Mouse (Mus musculus): Measurements from ENCODE around the gene Rag1. TPM values are rescaled to one million over a fixed set of nuclear protein-coding genes. Genes with fewer than 3 reads are reported as not detected.
A peak's percentile ranks its signal among the peaks of the same experiment; 100 is the strongest.

The Rag1 gene
- polyA plus RNA-seq, 1 experiment = 0.06 TPM

- H3K4me3 ChIP-seq (ENCODE audit: insufficient read depth, low read length) = no peak overlapping the region
- H3K27ac ChIP-seq (ENCODE audit: insufficient read depth, low read length) = no peak overlapping the region
- peaks cover 1% of the 10 kb centered on the region for H3K4me1 ChIP-seq (ENCODE audit: control insufficient read depth, insufficient read depth, low read length)
- TF ChIP-seq CTCF (IDR thresholded peaks at IDR 0.05; ENCODE audit: extremely low read depth, insufficient read depth, low read length) (no peak), POLR2A (IDR thresholded peaks at IDR 0.05; ENCODE audit: extremely low read depth, insufficient read depth, low read length) (no peak)
Measured at GRCm38 (mm10) chr2:101620899-101621298, 28.4 kb downstream of the Rag1 start.

DNA sequence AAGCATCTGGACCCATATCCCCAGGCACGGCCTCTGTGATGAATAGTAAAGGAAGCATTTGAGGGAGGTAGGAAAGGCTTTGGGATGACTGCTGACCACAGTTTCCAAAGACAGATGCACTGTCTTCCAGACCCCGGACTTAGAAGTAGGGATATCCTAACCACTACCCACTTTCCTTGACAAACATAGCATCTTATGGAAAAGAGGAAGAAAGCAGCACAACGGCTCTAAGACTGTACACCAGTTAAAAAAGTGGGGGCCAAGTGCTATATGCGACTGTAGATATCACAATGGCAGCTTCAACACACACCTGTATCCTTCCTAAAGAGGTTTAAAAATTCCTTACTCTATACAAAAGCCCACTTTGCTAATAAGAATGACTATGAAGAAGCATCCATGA lies 30.9 kb downstream of the Rag1 start:
- Histone ChIP-seq H3K27ac (ENCODE audit: insufficient read depth, low read length) (no peak overlapping the region), H3K4me3 (ENCODE audit: insufficient read depth, low read length) (no peak overlapping the region), H3K4me1 (ENCODE audit: control insufficient read depth, insufficient read depth, low read length) (peaks cover 1% of the 10 kb centered on the region)
- TF ChIP-seq CTCF (IDR thresholded peaks at IDR 0.05; ENCODE audit: extremely low read depth, insufficient read depth, low read length) = no peak
- no peak for TF ChIP-seq POLR2A (IDR thresholded peaks at IDR 0.05; ENCODE audit: extremely low read depth, insufficient read depth, low read length)

GRCm38 (mm10) chr2:101615464-101616305 lies 33.6 kb downstream of the Rag1 start:
- H3K27ac ChIP-seq (ENCODE audit: insufficient read depth, low read length) = no peak overlapping the region
- H3K4me3 ChIP-seq (ENCODE audit: insufficient read depth, low read length) = no peak overlapping the region
- no peaks in the 10 kb centered on the region for H3K4me1 ChIP-seq (ENCODE audit: control insufficient read depth, insufficient read depth, low read length)
- TF ChIP-seq POLR2A (IDR thresholded peaks at IDR 0.05; ENCODE audit: extremely low read depth, insufficient read depth, low read length) (no peak), CTCF (IDR thresholded peaks at IDR 0.05; ENCODE audit: extremely low read depth, insufficient read depth, low read length) (no peak)

DNA sequence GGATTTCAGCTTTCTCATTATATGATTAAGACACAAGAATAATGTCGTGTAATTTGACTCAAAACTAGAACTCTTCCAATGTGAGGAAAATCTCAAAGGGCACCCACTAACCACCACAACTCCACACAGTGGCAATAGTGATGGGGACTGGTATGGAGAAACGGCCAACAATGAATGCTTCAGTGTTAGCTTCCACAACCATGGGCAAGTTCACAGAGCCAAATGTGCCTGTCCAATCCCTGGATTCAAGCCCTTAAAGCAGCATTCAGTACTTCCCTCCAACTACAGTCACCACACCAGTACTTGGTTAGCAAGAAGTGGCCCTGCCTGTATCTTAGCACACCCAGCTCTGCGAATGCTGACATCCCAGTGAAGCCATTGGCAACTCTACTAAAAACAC lies 38.4 kb downstream of the Rag1 start:
- Histone ChIP-seq H3K4me3 (ENCODE audit: insufficient read depth, low read length) (no peak overlapping the region), H3K4me1 (ENCODE audit: control insufficient read depth, insufficient read depth, low read length) (no peaks in the 10 kb centered on the region), H3K27ac (ENCODE audit: insufficient read depth, low read length) (no peak overlapping the region)

DNA sequence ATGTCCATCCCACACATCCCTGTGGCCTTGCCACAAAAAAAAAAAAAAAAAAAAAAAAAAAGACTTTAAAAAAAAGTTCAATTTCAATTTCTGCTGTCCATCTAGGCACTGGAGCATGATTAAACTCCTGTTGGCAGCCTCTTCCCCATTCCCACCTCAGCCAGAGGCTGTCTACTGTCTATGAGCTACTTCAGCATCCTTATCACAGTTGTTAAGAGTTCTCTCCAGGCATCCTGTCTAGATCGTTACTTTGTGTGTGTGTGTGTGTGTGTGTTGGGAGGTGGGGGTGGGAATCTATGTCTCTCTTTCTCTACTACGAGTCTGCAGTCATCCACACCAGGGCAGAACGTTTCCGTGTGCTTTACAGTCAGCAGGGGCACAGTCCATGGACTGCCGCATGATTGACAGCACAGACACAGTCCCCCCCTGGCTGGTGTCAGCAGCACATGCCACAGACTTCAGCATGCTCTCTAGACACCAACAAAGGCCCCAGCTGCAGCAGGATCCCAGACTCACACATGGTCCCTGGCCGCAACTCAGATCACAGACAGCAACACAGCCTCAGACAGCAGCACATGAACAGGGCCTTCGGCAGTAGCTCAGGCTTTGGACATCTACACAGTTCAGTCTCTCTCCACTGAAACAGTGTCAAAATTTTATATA lies 40.9 kb downstream of the Rag1 start:
- Histone ChIP-seq H3K4me1 (ENCODE audit: control insufficient read depth, insufficient read depth, low read length) (no peaks in the 10 kb centered on the region), H3K4me3 (ENCODE audit: insufficient read depth, low read length) (no peak overlapping the region), H3K27ac (ENCODE audit: insufficient read depth, low read length) (no peak overlapping the region)
- no peak for TF ChIP-seq POLR2A (IDR thresholded peaks at IDR 0.05; ENCODE audit: extremely low read depth, insufficient read depth, low read length)
- TF ChIP-seq CTCF (IDR thresholded peaks at IDR 0.05; ENCODE audit: extremely low read depth, insufficient read depth, low read length) = no peak

More for the DNA sequence above, 38.4 kb downstream of the Rag1 start:
- TF ChIP-seq CTCF (IDR thresholded peaks at IDR 0.05; ENCODE audit: extremely low read depth, insufficient read depth, low read length) = no peak
- no peak for TF ChIP-seq POLR2A (IDR thresholded peaks at IDR 0.05; ENCODE audit: extremely low read depth, insufficient read depth, low read length)

GRCm38 (mm10) chr2:101603099-101603498 lies 46.2 kb downstream of the Rag1 start:
- Histone ChIP-seq H3K4me1 (ENCODE audit: control insufficient read depth, insufficient read depth, low read length) (peaks cover 5% of the 10 kb centered on the region; the same call in 1 of the 2 replicates), H3K27ac (ENCODE audit: insufficient read depth, low read length) (no peak overlapping the region), H3K4me3 (ENCODE audit: insufficient read depth, low read length) (no peak overlapping the region)
- TF ChIP-seq POLR2A (IDR thresholded peaks at IDR 0.05; ENCODE audit: extremely low read depth, insufficient read depth, low read length) (no peak), CTCF (IDR thresholded peaks at IDR 0.05; ENCODE audit: extremely low read depth, insufficient read depth, low read length) (no peak)

DNA sequence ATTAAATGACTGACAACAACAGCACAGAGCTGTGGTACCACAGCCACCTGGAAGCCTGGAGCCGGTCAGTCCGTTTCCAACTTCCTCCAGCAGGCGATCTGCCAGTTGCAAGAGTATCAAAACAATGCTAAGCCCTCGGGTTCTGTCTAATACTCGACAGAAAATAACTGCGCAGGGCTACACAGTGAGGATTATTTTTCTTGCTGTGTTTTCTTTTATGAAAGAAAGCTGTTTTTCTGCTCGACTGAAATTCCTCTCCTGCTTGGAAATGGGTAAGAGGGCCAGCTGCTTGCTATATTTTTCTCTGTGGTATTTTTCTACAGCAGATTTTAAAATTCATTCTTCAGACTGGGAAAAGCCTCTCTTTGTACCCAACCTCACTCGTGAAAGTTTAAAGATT lies 48.6 kb downstream of the Rag1 start:
- TF ChIP-seq CTCF (IDR thresholded peaks at IDR 0.05; ENCODE audit: extremely low read depth, insufficient read depth, low read length) = no peak
- no peak for TF ChIP-seq POLR2A (IDR thresholded peaks at IDR 0.05; ENCODE audit: extremely low read depth, insufficient read depth, low read length)
- peak overlapping the region; percentile 91; the same call in 1 of the 2 replicates for H3K27ac ChIP-seq (ENCODE audit: insufficient read depth, low read length)
- no peak overlapping the region for H3K4me3 ChIP-seq (ENCODE audit: insufficient read depth, low read length)
- peaks cover 5% of the 10 kb centered on the region; the same call in 1 of the 2 replicates for H3K4me1 ChIP-seq (ENCODE audit: control insufficient read depth, insufficient read depth, low read length)

GRCm38 (mm10) chr2:101598190-101599181 lies 50.8 kb downstream of the Rag1 start:
- TF ChIP-seq CTCF (IDR thresholded peaks at IDR 0.05; ENCODE audit: extremely low read depth, insufficient read depth, low read length) = no peak
- TF ChIP-seq POLR2A (IDR thresholded peaks at IDR 0.05; ENCODE audit: extremely low read depth, insufficient read depth, low read length) = no peak
- Histone ChIP-seq H3K27ac (ENCODE audit: insufficient read depth, low read length) (no peak overlapping the region), H3K4me1 (ENCODE audit: control insufficient read depth, insufficient read depth, low read length) (peaks cover 5% of the 10 kb centered on the region; the same call in 1 of the 2 replicates), H3K4me3 (ENCODE audit: insufficient read depth, low read length) (0 out of 2 replicates have a peak overlapping the region, but pooled peaks have one; percentile 17)

- peaks cover 5% of the 10 kb centered on the region; the same call in 1 of the 2 replicates for H3K4me1 ChIP-seq (ENCODE audit: control insufficient read depth, insufficient read depth, low read length)
- TF ChIP-seq POLR2A (IDR thresholded peaks at IDR 0.05; ENCODE audit: extremely low read depth, insufficient read depth, low read length) (no peak), CTCF (IDR thresholded peaks at IDR 0.05; ENCODE audit: extremely low read depth, insufficient read depth, low read length) (no peak)
- H3K27ac ChIP-seq (ENCODE audit: insufficient read depth, low read length) = no peak overlapping the region
- H3K4me3 ChIP-seq (ENCODE audit: insufficient read depth, low read length) = no peak overlapping the region
Measured at GRCm38 (mm10) chr2:101597186-101597585, 52.1 kb downstream of the Rag1 start.

Data from cortical plate, adult 2 months (tissue).